Mouse (Mus musculus) small intestine, adult 2 months (tissue): ENCODE results near the gene Wdr92.

Experiments
- CTCF ChIP-seq: fragments of 200-500 bp; IDR thresholded peaks from 2 replicates; pipeline ENCODE4 v1.5.1; 2012; ENCODE audit warnings: low read depth, mild to moderate bottlenecking, control low read depth, inconsistent platforms, low read length, moderate library complexity, mixed read lengths; ENCODE audit not compliant: insufficient replicate concordance, insufficient read length; ENCODE audit errors: extremely low read depth
- POLR2A ChIP-seq: fragments of 200-500 bp; IDR thresholded peaks from 2 replicates; pipeline ENCODE4 v1.6.1; 2012; ENCODE audit warnings: low read depth, mild to moderate bottlenecking, control low read depth, inconsistent platforms, low read length, moderate library complexity

DNA sequence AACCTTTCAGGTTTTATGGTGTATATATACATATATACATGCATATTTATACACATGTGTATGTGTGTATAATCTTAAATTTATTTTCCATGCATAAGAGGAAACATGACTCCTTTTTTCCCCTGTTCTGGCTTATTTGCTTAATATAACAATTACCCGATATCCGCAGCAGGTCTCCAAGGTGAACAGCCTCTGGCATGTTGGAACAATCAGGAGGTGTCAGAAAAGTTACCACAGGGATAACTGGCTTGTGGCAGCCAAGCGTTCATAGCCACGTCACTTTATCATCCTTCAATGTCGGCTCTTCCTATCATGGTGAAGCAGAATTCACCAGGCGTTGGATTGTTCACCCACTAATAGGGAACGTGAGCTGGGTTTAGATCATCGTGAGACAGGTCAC is 39.2 kb downstream of the Wdr92 start:
- TF ChIP-seq CTCF = no peak
- no peak for TF ChIP-seq POLR2A
